Mouse (Mus musculus) induced T-regulatory cell, adult 2 months (primary cell): ENCODE data around the gene Eml3.
A peak's percentile ranks its signal among the peaks of the same experiment; 100 is the strongest.

ENCODE experiments used
- DNase-seq: peaks from one replicate; pipeline ENCODE4 v3.0.0-alpha.2; 2012; ENCODE audit warnings: low read depth

The Eml3 gene

DNA sequence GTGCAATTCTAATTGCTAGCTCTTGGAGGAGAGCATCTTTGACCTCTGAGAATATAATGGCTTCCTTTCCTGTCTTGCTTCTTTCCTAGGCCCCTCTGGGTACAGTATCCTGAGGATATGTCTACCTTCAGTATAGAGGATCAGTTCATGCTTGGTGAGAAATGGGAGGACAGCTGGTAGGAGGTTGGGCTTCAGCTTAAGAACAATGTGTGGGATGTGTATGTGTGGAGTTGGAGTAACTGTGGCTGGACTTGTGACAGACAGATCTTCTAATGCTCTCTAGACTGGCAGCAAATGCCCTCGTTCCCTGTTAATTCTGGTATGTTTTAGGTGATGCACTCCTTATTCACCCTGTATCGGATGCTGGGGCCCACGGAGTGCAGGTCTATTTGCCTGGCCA is 15.1 kb upstream of the Eml3 start:
- no peak for DNase-seq

GRCm38 (mm10) chr19:8919000-8919399 is 10.4 kb upstream of the Eml3 start:
- DNase-seq = peak; percentile 83

GRCm38 (mm10) chr19:8919684-8920072 is 9.7 kb upstream of the Eml3 start:
- DNase-seq = no peak

- DNase-seq = peak; percentile 91
These were observed 9.1 kb upstream of the Eml3 start, which contains the start of gene B3gat3 for GRCm38 (mm10) chr19:8920073-8920736. TSS of gene B3gat3 (plus strand) at chr19:8920374.

- DNase-seq = peak; percentile 85
These were observed 8.5 kb upstream of the Eml3 start for GRCm38 (mm10) chr19:8920836-8921291.

- DNase-seq = peak; percentile 53
These were observed 7.6 kb upstream of the Eml3 start for GRCm38 (mm10) chr19:8921741-8922140.

GRCm38 (mm10) chr19:8926766-8927165 is 2.6 kb upstream of the Eml3 start:
- peak; percentile 63 for DNase-seq

DNA sequence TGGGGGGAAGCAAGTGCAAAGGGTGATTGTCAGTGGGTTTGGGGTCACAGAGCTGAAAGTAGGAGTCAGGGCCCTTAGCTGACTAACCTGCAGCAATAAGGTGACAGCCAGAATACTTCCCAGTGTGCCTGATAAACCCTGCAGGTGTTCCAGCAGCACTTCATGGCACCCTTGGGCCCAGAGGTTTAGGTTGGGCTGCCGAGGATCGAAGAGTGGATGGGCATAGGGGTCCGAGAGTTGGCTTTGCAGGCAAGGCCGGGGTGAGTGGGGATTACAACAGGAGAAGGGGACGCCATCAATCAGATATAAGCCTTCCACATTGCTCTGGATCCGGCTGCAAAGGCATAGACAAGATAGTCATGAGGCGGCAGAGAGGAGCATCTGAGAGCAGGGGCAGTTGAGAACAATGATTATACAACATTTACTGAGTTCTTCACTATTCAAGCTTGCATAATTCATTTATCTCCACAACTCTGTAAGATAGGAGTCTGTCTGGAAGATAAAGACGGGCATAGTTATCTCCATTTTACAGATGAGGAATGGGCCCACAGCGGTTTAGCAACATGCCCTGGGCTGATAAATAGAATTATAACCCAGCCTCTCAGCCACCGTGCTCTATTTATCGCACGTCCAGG is 1.3 kb upstream of the Eml3 start:
- no peak for DNase-seq

GRCm38 (mm10) chr19:8928689-8929223 is 596 bp upstream of the Eml3 start:
- no peak for DNase-seq

DNA sequence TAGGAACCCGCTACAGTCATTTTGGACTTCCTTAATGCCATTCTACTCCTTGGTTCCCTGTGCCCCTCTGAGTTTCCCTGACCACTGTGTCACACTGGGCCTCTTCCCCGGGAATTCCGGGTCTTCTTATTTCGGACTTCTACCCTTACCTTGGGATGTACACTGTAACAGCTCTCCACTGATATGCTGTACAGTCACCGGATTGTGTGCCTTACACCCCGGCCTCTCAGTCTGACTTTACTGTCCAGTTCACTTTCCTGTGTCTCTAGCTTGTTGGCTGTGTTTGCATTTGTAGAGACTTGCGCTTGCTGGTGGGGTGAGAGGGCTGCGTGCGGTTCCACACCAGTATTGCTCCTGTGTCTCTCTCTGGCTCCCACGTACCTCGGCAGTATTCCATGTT is 765 bp downstream of the Eml3 start:
- DNase-seq = no peak

GRCm38 (mm10) chr19:8930771-8931170 is 1.4 kb downstream of the Eml3 start:
- no peak for DNase-seq

- DNase-seq = no peak
These were observed 7.4 kb downstream of the Eml3 start for GRCm38 (mm10) chr19:8936736-8937135.

GRCm38 (mm10) chr19:8940526-8941133 is 11.3 kb downstream of the Eml3 start:
- no peak for DNase-seq

- DNase-seq = no peak
These were observed 11.8 kb downstream of the Eml3 start for GRCm38 (mm10) chr19:8941136-8941514.

DNA sequence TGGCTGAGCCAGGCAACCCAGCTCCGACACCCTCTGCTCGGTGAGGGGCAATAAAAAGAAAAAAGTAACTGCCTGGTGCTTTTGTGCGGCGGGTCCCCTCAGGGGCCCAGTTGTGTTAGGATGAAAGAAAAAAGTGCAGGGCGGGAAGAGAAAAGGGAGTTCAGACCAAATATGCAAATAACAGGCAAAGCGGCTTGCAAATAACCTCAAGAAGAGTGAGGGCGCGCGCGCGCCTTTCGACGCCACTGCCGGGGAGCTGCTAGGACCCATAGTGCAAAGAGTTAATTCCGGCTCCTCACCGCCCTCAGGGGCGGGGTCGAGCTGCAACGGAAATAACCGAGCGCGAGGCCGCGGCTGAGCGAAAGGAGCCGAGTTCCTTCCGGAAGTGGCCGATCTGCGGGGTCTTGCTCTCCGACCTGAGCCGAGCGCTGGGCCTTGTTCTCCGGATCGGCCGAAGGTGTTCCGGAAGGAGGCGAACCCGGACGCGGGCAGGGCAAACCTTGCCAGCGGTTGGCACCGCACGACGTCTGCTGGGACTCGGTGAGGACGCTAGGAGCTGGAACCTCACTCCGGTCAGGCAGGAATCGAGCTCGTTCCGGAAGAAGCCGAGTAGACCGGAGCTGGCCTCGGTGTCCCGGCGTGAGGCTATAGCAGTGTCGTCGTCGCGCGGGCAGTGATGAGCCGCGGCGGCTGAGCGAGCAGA is 12.3 kb downstream of the Eml3 start, which contains the start of gene Mta2:
Gene Mta2 (plus strand): TSS at position 361 of the 703 bp plus-strand sequence.
- DNase-seq = peak; percentile 98

DNA sequence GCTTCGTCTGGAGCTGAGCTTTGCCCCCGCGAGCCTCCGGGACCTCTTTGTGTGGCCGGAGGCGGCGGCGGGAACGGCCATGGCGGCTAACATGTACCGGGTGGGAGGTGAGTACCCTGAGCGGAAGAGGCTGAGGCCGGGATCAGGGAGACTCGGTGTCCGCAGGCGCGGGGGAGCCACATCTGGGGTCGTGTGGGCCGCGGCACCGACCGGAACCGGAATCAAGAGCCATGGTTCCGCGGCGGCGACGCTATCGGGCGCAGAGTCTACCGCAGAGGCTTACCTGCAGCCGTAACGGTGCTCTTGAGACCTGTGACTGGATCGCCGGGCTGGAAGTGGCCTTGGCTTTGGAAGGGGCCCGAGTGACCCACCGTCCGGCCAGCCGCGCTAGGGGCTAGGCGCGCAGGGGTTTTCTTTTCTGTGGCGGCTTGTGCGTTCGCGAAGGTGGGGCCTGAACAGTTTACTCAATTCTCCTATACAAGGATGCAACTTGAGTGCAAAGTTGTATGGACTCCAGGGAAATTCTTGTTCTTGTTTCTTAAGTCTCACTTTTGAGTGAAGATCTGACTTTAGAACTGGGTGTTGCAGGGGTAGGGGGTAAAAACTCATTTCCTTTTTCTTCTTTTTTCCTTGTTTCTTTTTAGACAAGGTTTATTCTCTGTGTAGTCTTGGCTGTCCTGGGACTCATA is 13.1 kb downstream of the Eml3 start:
- peak; percentile 85 for DNase-seq

DNA sequence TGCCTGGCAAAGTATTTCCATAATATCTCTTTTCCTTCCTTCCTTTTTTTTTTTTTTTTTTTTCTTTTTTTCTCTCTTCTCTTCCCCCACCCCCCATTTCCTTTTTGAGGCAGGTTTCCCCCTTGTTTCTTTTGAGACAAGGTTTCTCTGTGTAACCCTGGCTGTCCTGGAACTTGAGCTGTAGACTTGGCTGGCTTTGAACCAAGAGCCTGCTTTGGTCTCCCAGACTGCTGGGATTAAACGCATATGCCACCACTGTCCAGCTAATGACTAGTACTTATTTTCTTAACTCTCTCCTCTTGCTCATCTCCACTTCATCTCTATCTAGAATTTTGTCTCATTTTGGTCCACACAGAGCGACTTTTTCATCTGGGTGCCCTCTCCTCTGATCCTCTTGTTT is 13.7 kb downstream of the Eml3 start:
- DNase-seq = peak; percentile 38

DNA sequence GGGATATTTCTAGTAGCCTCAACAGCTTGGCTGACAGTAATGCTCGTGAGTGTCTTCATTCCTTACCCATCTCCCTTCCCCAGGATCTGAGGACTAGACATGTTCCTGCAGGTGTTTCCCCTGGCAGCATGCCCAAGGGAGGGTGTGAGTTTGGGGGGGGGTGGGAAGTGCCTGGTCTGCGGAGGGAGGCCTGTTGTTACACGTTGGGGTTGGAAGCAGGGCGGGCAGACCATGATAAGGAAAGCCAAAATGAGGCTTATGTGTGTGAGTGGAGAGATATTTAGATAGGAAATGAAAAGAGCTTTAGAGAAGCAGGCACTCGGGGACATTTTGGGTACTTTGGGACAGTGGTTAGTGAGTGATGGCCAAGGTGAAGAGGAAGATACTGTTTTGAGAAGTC is 14.7 kb downstream of the Eml3 start:
- no peak for DNase-seq

- DNase-seq = peak; percentile 82
These were observed 15.4 kb downstream of the Eml3 start for GRCm38 (mm10) chr19:8944750-8945149.

DNA sequence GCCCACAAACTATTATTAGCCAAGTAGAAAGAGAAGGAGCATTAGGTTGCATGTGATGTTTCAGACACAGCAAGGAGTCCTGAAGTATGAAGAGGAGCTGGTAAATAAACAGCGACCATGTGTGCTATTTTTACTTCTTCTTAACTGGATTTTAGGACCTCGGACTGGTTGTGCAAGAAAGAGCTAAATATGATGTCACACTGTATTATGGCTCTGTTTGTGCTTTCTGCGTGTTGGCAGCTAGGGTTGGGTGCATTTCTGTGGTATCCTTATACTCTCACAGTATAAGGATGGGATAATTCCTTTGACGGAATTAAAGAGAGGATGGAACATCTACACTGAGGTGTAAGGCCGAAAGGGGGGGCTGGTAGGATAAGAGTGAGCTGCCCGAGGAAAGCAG is 15.9 kb downstream of the Eml3 start:
- DNase-seq = no peak

DNA sequence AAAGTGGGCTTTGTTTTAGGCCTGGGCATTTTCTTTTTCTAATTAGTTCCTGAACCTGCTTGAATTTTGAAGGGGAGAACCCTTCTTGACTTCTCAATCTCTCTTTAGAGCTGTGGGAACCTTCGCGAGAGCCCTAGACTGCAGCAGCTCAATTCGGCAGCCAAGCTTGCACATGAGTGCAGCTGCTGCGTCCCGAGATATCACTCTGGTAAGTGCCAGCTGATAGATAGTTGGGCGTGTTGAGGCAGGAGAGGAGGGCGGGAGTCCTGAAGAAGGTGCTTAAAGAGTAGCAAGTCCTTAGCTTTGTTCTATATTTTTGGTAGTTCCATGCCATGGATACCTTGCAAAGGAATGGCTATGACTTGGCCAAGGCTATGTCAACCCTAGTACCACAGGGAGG is 17.6 kb downstream of the Eml3 start:
- no peak for DNase-seq

GRCm38 (mm10) chr19:8950190-8950589 is 20.8 kb downstream of the Eml3 start:
- no peak for DNase-seq
